Mouse (Mus musculus): ENCODE data around the gene Gm17720. TPM values are rescaled to one million over a fixed set of nuclear protein-coding genes. Genes with fewer than 3 reads are reported as not detected.
A peak's percentile ranks its signal among the peaks of the same experiment; 100 is the strongest.

Gm17720 gene
- not detected in 2 replicates for polyA plus RNA-seq (2015; fragmentation: Nextera tagmentation; extraction: Ambion mirVana)

DNA sequence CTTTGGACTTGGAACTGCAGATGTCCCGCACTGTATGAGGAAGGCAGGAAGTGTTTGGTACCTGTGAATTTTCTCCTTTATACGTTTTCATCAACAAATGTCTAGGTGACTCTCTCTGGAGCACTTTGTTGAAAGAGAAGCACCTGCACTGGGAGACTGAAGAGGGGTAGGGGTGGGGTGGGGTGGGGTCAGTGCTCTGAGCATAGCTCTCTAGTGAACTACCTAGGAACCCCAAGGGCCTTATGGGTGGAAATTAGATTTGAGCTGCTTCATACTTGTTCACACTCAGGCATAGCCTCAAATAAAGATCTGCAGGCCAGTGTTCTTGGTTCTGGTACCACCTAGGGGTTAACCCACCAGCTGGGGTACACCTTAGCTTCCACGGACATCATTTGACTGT lies at the start of gene Gm17720:
Gene Gm17720 (minus strand): TSS at position 101 of the 400 bp plus-strand sequence.
- 87% methylated on average over 3 of the region's 3 CpGs for WGBS
- no peak for ATAC-seq (replicated peaks)

DNA sequence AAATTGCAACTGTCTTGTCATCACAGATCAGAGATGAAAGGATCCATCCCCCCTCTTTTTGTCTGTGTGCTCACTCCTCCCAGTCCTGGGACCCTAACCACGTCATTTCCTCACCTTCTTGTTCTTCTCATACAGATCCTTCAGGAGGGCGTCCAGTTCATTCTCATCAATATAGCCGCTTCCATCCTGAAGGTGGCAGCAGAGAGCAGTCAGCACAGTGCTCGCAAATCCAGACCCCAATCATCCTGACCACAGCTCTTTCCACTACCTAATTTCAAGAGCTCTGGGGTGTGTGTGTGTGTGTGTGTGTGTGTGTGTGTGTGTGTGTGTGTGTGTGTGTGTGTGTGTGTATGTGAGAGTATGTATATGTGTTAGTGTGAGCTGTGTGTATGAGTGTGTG lies 43.0 kb upstream of the Gm17720 start:
- H3K4me2 ChIP-seq (replicated peaks) = no peak overlapping the region
- no peaks in the 10 kb centered on the region for H3K36me3 ChIP-seq
- H3K27ac ChIP-seq (replicated peaks) = no peak overlapping the region
- WGBS = 0% methylated on average over 4 of the region's 4 CpGs
- H3K27me3 ChIP-seq = no peaks in the 10 kb centered on the region
- H3K4me1 ChIP-seq = no peaks in the 10 kb centered on the region
- H3K9ac ChIP-seq (replicated peaks) = no peak overlapping the region
- H3K9me3 ChIP-seq = no peaks in the 10 kb centered on the region
- H3K4me3 ChIP-seq = no peak overlapping the region
- ATAC-seq (replicated peaks) = peak; percentile 53; the same call in 1 of the 2 replicates

More for the DNA sequence above, at the start of gene Gm17720:
- Histone ChIP-seq H3K9me3 (no peaks in the 10 kb centered on the region), H3K27me3 (no peaks in the 10 kb centered on the region), H3K27ac (replicated peaks) (no peak within 1 kb of the TSS), H3K4me2 (replicated peaks) (no peak within 1 kb of the TSS), H3K4me3 (no peak within 1 kb of the TSS), H3K9ac (replicated peaks) (no peak within 1 kb of the TSS), H3K36me3 (no peaks in the 10 kb centered on the region), H3K4me1 (no peaks in the 10 kb centered on the region)

DNA sequence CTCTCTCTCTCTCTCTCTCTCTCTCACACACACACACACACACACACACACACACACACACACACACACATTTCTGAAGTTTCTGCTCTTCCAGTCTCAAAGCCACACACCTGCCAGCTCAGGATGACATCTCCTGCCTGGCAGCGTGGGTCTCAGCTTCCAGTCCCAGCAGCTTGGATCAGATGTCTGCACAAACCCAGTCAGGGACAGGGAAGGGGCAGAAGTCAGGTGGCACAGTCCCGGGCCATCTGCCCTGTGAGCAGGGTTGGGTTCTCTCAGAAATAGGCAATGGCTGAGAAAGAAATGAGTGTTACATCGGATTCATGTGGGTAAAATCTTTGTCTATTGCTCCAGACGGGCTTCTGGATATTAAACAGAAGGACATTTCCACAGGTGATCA lies 38.2 kb upstream of the Gm17720 start:
- Histone ChIP-seq H3K36me3 (no peaks in the 10 kb centered on the region), H3K4me3 (no peak overlapping the region), H3K4me2 (replicated peaks) (no peak overlapping the region), H3K27me3 (no peaks in the 10 kb centered on the region), H3K4me1 (no peaks in the 10 kb centered on the region), H3K27ac (replicated peaks) (no peak overlapping the region), H3K9ac (replicated peaks) (no peak overlapping the region), H3K9me3 (no peaks in the 10 kb centered on the region)
- ATAC-seq (replicated peaks) = no peak
- WGBS = 68% methylated on average over 4 of the region's 4 CpGs

DNA sequence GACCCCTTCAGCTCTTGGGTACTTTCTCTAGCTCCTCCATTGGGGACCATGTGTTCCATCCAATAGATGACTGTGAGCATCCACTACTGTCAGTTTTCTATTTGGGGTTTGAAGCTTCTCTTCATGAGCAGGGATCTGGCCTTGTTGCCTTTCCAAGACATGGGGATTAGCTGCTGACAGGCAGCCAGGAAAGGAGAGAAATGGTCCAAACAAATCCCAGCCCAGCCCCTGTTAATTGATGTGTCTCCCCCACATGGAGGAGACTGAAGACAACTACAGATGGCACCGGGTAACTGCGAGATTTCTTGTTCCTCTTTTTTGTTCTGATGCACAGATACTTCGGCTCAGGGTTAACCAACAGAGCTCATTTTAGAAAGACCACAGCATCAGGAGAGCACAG lies 37.6 kb upstream of the Gm17720 start:
- Histone ChIP-seq H3K4me2 (replicated peaks) (no peak overlapping the region), H3K27me3 (no peaks in the 10 kb centered on the region), H3K36me3 (no peaks in the 10 kb centered on the region), H3K4me1 (no peaks in the 10 kb centered on the region), H3K9ac (replicated peaks) (no peak overlapping the region), H3K4me3 (no peak overlapping the region), H3K9me3 (no peaks in the 10 kb centered on the region), H3K27ac (replicated peaks) (no peak overlapping the region)
- ATAC-seq (replicated peaks) = no peak
- 71% methylated on average over 3 of the region's 3 CpGs for WGBS

DNA sequence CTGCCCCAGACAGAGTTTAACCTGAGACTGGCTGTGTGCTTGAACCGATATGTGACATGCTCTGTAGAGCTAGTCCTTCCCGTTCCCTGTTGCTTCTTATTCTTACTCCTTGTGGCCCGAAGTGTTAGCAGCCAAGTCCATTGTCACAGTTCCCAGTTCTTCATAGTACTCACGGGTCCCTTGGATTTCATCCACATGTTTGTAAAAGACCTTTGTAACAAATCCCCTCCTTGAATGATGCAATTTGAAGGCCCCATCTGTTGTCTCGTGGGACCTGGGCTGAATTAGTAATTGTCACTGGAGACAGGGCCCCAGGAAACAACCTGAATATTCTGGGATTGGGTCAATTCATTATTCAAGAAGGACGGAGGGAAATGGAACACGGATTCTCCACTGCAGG lies 33.0 kb upstream of the Gm17720 start:
- WGBS = 47% methylated on average over 7 of the region's 7 CpGs
- Histone ChIP-seq H3K27me3 (no peaks in the 10 kb centered on the region), H3K4me3 (no peak overlapping the region), H3K27ac (replicated peaks) (no peak overlapping the region), H3K4me2 (replicated peaks) (no peak overlapping the region), H3K9ac (replicated peaks) (no peak overlapping the region), H3K36me3 (no peaks in the 10 kb centered on the region), H3K4me1 (peaks cover 2% of the 10 kb centered on the region; the same call in 1 of the 2 replicates), H3K9me3 (no peaks in the 10 kb centered on the region)
- ATAC-seq (replicated peaks) = no peak

DNA sequence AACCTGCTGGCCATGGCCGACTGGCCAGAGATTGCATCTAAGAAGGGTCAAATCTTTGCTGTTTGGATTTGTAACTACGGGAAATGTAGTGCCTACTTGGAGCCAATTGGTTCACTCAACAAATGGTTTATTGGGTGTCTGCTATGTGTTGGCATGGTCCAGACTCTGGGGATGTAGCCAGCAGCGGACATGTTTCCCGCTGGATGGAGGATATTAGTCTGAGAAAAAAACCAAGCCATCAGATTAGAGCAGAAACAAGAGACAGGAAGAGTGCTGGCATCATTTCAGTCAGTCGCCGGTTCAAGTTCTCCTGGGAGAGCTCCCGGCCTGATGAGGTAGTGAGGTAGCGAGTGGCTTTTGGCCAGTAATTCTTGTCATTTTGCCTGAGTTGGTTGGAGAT lies 31.7 kb upstream of the Gm17720 start:
- no peak for ATAC-seq (replicated peaks)
- Histone ChIP-seq H3K27ac (replicated peaks) (no peak overlapping the region), H3K9ac (replicated peaks) (no peak overlapping the region), H3K9me3 (no peaks in the 10 kb centered on the region), H3K4me2 (replicated peaks) (no peak overlapping the region), H3K27me3 (no peaks in the 10 kb centered on the region), H3K4me3 (no peak overlapping the region), H3K4me1 (peaks cover 2% of the 10 kb centered on the region; the same call in 1 of the 2 replicates), H3K36me3 (no peaks in the 10 kb centered on the region)
- WGBS = 87% methylated on average over 8 of the region's 8 CpGs

DNA sequence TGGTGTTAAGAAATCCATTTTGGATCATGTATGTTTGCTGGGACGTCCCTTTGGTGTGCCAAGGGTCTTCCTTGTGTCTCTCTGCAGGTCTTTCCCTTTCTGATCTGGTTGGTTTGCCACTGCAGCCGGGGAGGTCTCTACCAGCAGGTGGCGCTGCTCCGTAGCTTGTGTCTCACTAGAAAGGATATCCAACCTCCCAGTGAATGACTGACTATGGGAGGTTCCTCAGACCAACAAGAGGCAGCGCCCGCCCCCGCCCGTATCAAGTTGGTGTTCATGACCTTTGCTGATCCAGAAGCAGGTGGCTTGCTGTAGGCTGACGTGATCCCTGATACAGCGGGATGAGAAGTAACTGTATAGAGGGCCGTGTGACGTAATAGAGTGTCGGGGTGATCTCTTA lies 28.0 kb upstream of the Gm17720 start:
- ATAC-seq (replicated peaks) = peak; percentile 68; the same call in 1 of the 2 replicates
- no peak overlapping the region for H3K4me3 ChIP-seq
- 24% methylated on average over 13 of the region's 13 CpGs for WGBS
- no peaks in the 10 kb centered on the region for H3K36me3 ChIP-seq
- H3K4me2 ChIP-seq (replicated peaks) = peak overlapping the region; percentile 22; the same call in 1 of the 2 replicates
- peaks cover 2% of the 10 kb centered on the region; the same call in 1 of the 2 replicates for H3K4me1 ChIP-seq
- H3K27me3 ChIP-seq = no peaks in the 10 kb centered on the region
- H3K9me3 ChIP-seq = no peaks in the 10 kb centered on the region
- H3K9ac ChIP-seq (replicated peaks) = no peak overlapping the region
- no peak overlapping the region for H3K27ac ChIP-seq (replicated peaks)

DNA sequence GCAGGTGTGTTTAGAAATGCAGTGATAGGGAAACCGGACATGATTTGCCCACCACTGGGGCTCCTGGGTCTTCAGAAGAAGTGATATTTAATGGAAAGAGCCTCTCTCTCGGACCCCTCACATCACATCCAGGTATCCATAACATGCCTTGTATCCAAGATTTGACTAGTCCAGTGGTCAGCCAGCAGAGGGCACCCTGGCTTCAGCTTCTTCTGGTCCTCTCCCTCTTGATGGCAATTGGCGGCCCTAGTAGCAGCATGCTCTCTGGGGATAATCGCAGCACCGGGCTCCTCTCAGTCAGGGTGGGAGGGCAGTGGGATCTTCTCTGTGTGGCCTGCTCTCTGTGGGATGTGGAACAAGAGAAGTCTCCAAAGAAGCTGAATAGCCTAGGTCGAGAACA lies 17.2 kb upstream of the Gm17720 start:
- Histone ChIP-seq H3K9me3 (no peaks in the 10 kb centered on the region), H3K9ac (replicated peaks) (no peak overlapping the region), H3K4me3 (no peak overlapping the region), H3K4me1 (no peaks in the 10 kb centered on the region), H3K27ac (replicated peaks) (no peak overlapping the region), H3K27me3 (no peaks in the 10 kb centered on the region), H3K36me3 (no peaks in the 10 kb centered on the region), H3K4me2 (replicated peaks) (no peak overlapping the region)
- WGBS = 44% methylated on average over 6 of the region's 6 CpGs
- no peak for ATAC-seq (replicated peaks)

DNA sequence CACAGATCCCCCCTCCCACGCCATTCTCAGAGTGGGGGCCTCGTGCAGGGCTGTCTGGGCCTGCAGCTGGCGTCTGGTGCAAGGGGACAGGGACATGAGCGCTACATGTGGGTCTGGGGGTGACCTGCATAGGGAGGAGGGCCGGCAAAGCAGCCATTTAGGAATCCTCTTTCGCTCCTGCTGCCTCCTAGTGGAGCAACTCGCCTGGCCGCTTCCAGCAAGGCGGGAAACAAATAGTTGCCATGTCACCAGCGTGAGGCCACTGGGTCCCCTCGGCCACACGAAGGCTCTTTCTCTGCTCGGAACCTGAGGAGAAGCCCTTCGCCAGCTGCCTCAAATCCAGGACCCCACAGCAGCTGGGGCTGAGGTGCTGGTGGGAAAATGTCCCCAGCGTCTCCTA lies 877 bp downstream of the Gm17720 start:
- Histone ChIP-seq H3K27me3 (no peaks in the 10 kb centered on the region), H3K4me1 (no peaks in the 10 kb centered on the region), H3K27ac (replicated peaks) (no peak overlapping the region), H3K4me2 (replicated peaks) (no peak overlapping the region), H3K4me3 (no peak overlapping the region), H3K9ac (replicated peaks) (no peak overlapping the region), H3K9me3 (no peaks in the 10 kb centered on the region), H3K36me3 (no peaks in the 10 kb centered on the region)
- WGBS = 89% methylated on average over 15 of the region's 15 CpGs
- no peak for ATAC-seq (replicated peaks)

DNA sequence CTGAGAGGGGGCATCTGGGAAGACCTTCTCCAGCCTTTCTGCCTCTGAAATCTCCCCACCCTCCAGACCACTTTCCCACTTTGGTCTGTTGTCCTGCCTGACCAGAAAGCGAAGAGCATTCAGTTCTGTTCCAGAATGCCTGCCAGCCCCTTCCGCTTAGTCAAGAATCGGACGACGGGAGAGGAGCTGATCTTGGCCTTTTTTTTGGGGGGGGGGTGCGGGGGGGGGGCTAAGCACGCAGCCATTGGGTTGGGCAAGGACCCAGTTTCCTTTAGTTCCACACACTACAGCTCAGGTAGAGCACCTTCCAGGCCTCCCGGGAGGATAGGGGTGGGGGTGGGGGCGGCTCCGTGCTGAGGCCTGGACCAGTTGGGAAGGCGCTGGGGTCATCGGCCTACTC lies 1.6 kb downstream of the Gm17720 start, which contains the start of gene Gm21964:
Gene Gm21964 (plus strand): TSS at position 301 of the 400 bp plus-strand sequence.
- Histone ChIP-seq H3K9ac (replicated peaks) (no peak within 1 kb of the TSS), H3K4me1 (no peaks in the 10 kb centered on the region), H3K36me3 (no peaks in the 10 kb centered on the region), H3K9me3 (no peaks in the 10 kb centered on the region), H3K27ac (replicated peaks) (no peak within 1 kb of the TSS), H3K27me3 (no peaks in the 10 kb centered on the region), H3K4me2 (replicated peaks) (no peak within 1 kb of the TSS), H3K4me3 (no peak within 1 kb of the TSS)
- no peak for ATAC-seq (replicated peaks)
- 91% methylated on average over 12 of the region's 12 CpGs for WGBS

DNA sequence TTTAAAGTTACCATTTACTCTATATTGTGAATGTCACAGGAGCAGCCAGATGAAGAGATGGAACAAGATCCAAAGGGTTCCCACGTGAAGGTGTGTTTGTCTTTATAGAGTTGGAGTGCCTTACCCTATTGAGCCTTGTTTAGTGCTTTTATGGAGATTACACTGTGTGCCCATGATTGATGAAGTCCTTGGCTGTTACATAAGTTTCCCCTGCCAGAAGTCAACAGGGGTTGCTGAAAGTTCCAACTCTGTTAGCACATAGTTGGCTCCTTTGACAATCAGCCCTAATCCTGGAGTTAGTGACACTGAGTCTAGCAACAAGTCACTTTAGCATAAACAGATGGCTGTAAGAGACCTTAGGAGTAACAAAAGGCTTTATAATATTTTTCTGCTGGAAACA lies 10.7 kb downstream of the Gm17720 start:
- H3K27me3 ChIP-seq = no peaks in the 10 kb centered on the region
- no peak overlapping the region for H3K4me2 ChIP-seq (replicated peaks)
- peaks cover 38% of the 10 kb centered on the region for H3K36me3 ChIP-seq
- H3K4me3 ChIP-seq = no peak overlapping the region
- H3K27ac ChIP-seq (replicated peaks) = no peak overlapping the region
- peaks cover 8% of the 10 kb centered on the region; the same call in 1 of the 2 replicates for H3K9me3 ChIP-seq
- H3K9ac ChIP-seq (replicated peaks) = no peak overlapping the region
- no peak for ATAC-seq (replicated peaks)
- 72% methylated on average over 1 of the region's 1 CpGs for WGBS
- H3K4me1 ChIP-seq = no peaks in the 10 kb centered on the region

DNA sequence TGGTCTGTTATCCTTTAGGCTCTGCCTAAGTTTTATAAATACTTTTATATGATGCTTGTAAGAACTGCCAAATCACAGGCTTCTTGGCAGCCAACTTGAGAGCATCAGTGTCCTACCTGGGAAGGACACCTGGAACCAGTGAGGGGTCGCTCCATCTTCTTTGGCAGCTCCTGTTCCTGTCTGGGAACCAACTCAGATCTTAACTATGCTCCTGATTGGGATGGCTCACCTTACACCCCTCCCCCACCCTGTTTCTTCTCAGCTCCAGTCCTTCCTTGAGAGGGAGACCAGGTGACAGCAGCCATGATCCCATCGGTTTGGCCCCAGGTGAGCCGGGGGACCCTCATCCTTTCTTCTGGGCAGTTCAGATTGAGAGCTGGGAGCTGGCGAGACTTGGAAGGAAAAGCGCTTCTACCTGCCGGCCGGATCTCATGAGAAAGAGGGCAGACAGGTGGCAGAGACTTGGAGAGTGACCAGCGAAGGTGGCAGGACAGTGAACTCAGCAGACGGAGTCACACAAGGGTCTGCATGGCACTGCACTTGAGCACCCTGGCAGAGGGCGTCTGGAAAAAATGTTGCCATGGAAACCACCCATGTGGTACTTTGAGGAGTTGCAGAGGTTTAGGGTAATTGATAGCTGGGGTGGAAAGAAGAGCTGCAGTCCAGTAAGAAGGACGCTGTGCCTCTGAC lies 20.0 kb downstream of the Gm17720 start:
- H3K36me3 ChIP-seq = peaks cover 49% of the 10 kb centered on the region
- no peaks in the 10 kb centered on the region for H3K9me3 ChIP-seq
- H3K4me2 ChIP-seq (replicated peaks) = no peak overlapping the region
- 79% methylated on average over 11 of the region's 11 CpGs for WGBS
- no peak overlapping the region for H3K4me3 ChIP-seq
- no peak overlapping the region for H3K27ac ChIP-seq (replicated peaks)
- peaks cover 19% of the 10 kb centered on the region for H3K4me1 ChIP-seq
- ATAC-seq (replicated peaks) = no peak
- H3K9ac ChIP-seq (replicated peaks) = no peak overlapping the region
- H3K27me3 ChIP-seq = no peaks in the 10 kb centered on the region

Measured in forebrain, embryonic 15.5 days (tissue).